Mouse (Mus musculus): ENCODE results near the gene Olfr1359. TPM values are rescaled to one million over a fixed set of nuclear protein-coding genes. Genes with fewer than 3 reads are reported as not detected.
A peak's percentile ranks its signal among the peaks of the same experiment; 100 is the strongest.
"Not testable (repeated sequence)": the region's sequence is repeated elsewhere in the genome, so short reads cannot be mapped to it uniquely, and the experiment has no call there.

Gene Olfr1359
- polyA plus RNA-seq, 1 experiment from 2014 or later, result not detected

DNA sequence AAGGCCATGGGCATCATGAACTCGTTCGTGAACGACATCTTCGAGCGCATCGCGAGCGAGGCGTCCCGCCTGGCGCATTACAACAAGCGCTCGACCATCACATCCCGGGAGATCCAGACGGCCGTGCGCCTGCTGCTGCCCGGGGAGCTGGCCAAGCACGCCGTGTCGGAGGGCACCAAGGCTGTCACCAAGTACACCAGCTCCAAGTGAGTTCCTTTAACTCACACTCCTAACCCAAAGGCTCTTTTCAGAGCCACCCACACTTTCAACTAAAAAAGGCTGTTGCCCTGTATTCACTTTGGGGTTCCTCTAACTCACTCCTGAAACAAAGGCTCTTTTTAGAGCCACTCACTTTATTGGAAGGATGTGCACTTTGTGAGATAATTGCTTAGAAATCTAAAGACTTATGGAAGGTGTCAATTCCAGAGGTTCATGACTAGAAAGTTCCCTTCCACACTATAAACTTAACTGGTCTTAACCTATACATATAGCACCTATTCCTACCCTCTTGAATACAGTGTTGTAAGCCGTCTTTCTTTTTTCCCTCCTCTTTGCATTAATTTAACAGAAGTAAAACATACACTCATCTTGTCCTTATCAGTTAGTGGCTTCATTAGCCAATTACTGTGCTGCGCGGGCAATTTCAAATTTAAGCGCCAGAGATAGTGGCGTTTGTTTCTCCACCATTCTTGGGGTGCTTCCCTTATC is 56.5 kb downstream of the Olfr1359 start:
- 0% methylated on average over 20 of the region's 26 CpGs for WGBS
- not testable (repeated sequence) for H3K27me3 ChIP-seq (ENCODE audit: control insufficient read depth, insufficient read depth, low read length)

DNA sequence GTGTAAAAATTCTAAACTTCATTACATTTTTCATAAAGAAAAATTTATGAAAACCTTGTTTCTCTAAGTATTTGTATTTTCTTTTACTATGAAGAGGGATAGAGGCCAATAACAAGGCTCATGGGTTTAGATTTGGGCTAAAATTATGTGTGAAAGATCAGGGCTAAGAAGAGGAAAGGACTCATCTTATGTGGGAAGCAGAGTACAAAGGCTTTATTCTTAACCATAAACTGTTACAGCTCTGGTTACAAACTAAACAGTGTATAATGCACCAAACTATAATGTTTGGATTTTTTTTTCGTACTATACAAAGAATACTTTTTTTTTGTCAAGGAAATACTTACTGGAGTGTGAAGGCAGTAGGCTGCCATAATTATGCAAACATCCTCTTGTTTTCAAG is 57.8 kb downstream of the Olfr1359 start:
- WGBS, result 61% methylated on average over 1 of the region's 1 CpGs

More for the DNA sequence above, 56.5 kb downstream of the Olfr1359 start:
- peak overlapping the region; percentile 24; the same call in 1 of the 2 replicates for H3K9ac ChIP-seq (replicated peaks; ENCODE audit: low read length)
- peak overlapping the region; percentile 40 for H3K4me3 ChIP-seq (replicated peaks; ENCODE audit: low read depth, low read length)
- H3K27ac ChIP-seq (replicated peaks; ENCODE audit: low read depth, low read length), result peak overlapping the region; percentile 87
- H3K4me1 ChIP-seq (ENCODE audit: control insufficient read depth, insufficient read depth, low read length), result peaks cover 18% of the 10 kb centered on the region
- ATAC-seq (ENCODE audit: low FRiP score, low TSS enrichment); H3K9me3 ChIP-seq (ENCODE audit: control insufficient read depth, low read length); H3K36me3 ChIP-seq (ENCODE audit: control insufficient read depth, insufficient read depth, low read length): not testable (repeated sequence)
- DNase-seq, result peak; percentile 69
- peak overlapping the region; percentile 74 for H3K4me2 ChIP-seq (ENCODE audit: low read length)

More for the DNA sequence above, 57.8 kb downstream of the Olfr1359 start:
- no peak overlapping the region for H3K4me3 ChIP-seq (replicated peaks; ENCODE audit: low read depth, low read length)
- no peaks in the 10 kb centered on the region for H3K9me3 ChIP-seq (ENCODE audit: control insufficient read depth, low read length)
- peaks cover 14% of the 10 kb centered on the region for H3K4me1 ChIP-seq (ENCODE audit: control insufficient read depth, insufficient read depth, low read length)
- no peak overlapping the region for H3K27ac ChIP-seq (replicated peaks; ENCODE audit: low read depth, low read length)
- H3K36me3 ChIP-seq (ENCODE audit: control insufficient read depth, insufficient read depth, low read length), result no peaks in the 10 kb centered on the region
- H3K4me2 ChIP-seq (ENCODE audit: low read length), result no peak overlapping the region
- no peak overlapping the region for H3K9ac ChIP-seq (replicated peaks; ENCODE audit: low read length)
- no peaks in the 10 kb centered on the region for H3K27me3 ChIP-seq (ENCODE audit: control insufficient read depth, insufficient read depth, low read length)
- DNase-seq, result no peak
- ATAC-seq (ENCODE audit: low FRiP score, low TSS enrichment), result no peak

Small RNA genes lying within 50 kb of the gene (microRNA-seq; reads per million reads assigned to microRNA genes)
- gene Gm44357 (not detected), gene Gm44367 (not detected), gene Gm44454 (not detected)

Other genes starting within 250 kb of the Olfr1359 start
- 15.7 and 17.6 TPM in 2 replicates for gene Zscan26, start 244.4 kb upstream of the Olfr1359 start, polyA plus RNA-seq (2014; fragmentation: Nextera tagmentation; extraction: Ambion mirVana)
- 3.2 and 5.1 TPM in 2 replicates for gene Nkapl, start 229.6 kb upstream of the Olfr1359 start, polyA plus RNA-seq (2014; fragmentation: Nextera tagmentation; extraction: Ambion mirVana)
- gene Zkscan4, start 219.2 kb upstream of the Olfr1359 start, polyA plus RNA-seq (2014; fragmentation: Nextera tagmentation; extraction: Ambion mirVana), result 8.8 and 9.7 TPM in 2 replicates
- not detected in 2 replicates for gene Gm10065, start 218.7 kb upstream of the Olfr1359 start, polyA plus RNA-seq (2014; fragmentation: Nextera tagmentation; extraction: Ambion mirVana)
- 0.34 and 0.54 TPM in 2 replicates for gene AK157302, start 202.9 kb upstream of the Olfr1359 start, polyA plus RNA-seq (2014; fragmentation: Nextera tagmentation; extraction: Ambion mirVana)
- gene Gm11273, start 196.7 kb upstream of the Olfr1359 start, polyA plus RNA-seq (2014; fragmentation: Nextera tagmentation; extraction: Ambion mirVana), result 4.7 and 6.6 TPM in 2 replicates
- 6.1 and 10.9 TPM in 2 replicates for gene Zkscan8, start 167.0 kb upstream of the Olfr1359 start, polyA plus RNA-seq (2014; fragmentation: Nextera tagmentation; extraction: Ambion mirVana)
- 0.07 and 0.20 TPM in 2 replicates for gene Olfr1366, start 155.3 kb upstream of the Olfr1359 start, polyA plus RNA-seq (2014; fragmentation: Nextera tagmentation; extraction: Ambion mirVana)
- 0.05 and 0.13 TPM in 2 replicates for gene Olfr1535, start 138.2 kb upstream of the Olfr1359 start, polyA plus RNA-seq (2014; fragmentation: Nextera tagmentation; extraction: Ambion mirVana)
- not detected in 2 replicates for gene Olfr1364, start 116.4 kb upstream of the Olfr1359 start, polyA plus RNA-seq (2014; fragmentation: Nextera tagmentation; extraction: Ambion mirVana)
- gene Olfr1362, start 84.1 kb upstream of the Olfr1359 start, polyA plus RNA-seq (2014; fragmentation: Nextera tagmentation; extraction: Ambion mirVana), result not detected in 2 replicates
- not detected in 2 replicates for gene Olfr11, start 55.6 kb upstream of the Olfr1359 start, polyA plus RNA-seq (2014; fragmentation: Nextera tagmentation; extraction: Ambion mirVana)
- gene Olfr1361, start 34.7 kb upstream of the Olfr1359 start, polyA plus RNA-seq (2014; fragmentation: Nextera tagmentation; extraction: Ambion mirVana), result not detected in 2 replicates
- not detected in 2 replicates for gene Olfr1360, start 20.7 kb upstream of the Olfr1359 start, polyA plus RNA-seq (2014; fragmentation: Nextera tagmentation; extraction: Ambion mirVana)
- gene Hist1h2bl, start 18.0 kb downstream of the Olfr1359 start, polyA plus RNA-seq (2014; fragmentation: Nextera tagmentation; extraction: Ambion mirVana), result 1.2 TPM in 1 of 2 replicates, not detected in the other
- 13.6 and 22.1 TPM in 2 replicates for gene Hist1h2ai, start 18.3 kb downstream of the Olfr1359 start, polyA plus RNA-seq (2014; fragmentation: Nextera tagmentation; extraction: Ambion mirVana)
- 2.9 and 6.0 TPM in 2 replicates for gene Hist1h3h, start 19.5 kb downstream of the Olfr1359 start, polyA plus RNA-seq (2014; fragmentation: Nextera tagmentation; extraction: Ambion mirVana)
- 1.1 and 1.4 TPM in 2 replicates for gene Hist1h2bm, start 23.9 kb downstream of the Olfr1359 start, polyA plus RNA-seq (2014; fragmentation: Nextera tagmentation; extraction: Ambion mirVana)
- 0.66 TPM in 2 replicates for gene Hist1h4j, start 37.0 kb downstream of the Olfr1359 start, polyA plus RNA-seq (2014; fragmentation: Nextera tagmentation; extraction: Ambion mirVana)
- gene Hist1h4k, start 52.4 kb downstream of the Olfr1359 start, polyA plus RNA-seq (2014; fragmentation: Nextera tagmentation; extraction: Ambion mirVana), result 2.3 TPM in 1 of 2 replicates, not detected in the other
- 2.4 and 4.4 TPM in 2 replicates for gene Hist1h2ak, start 55.7 kb downstream of the Olfr1359 start, polyA plus RNA-seq (2014; fragmentation: Nextera tagmentation; extraction: Ambion mirVana)
- 1.0 and 1.6 TPM in 2 replicates for gene Hist1h2bn, start 56.0 kb downstream of the Olfr1359 start, polyA plus RNA-seq (2014; fragmentation: Nextera tagmentation; extraction: Ambion mirVana)
- 1.8 and 4.0 TPM in 2 replicates for gene Hist1h1b, start 82.5 kb downstream of the Olfr1359 start, polyA plus RNA-seq (2014; fragmentation: Nextera tagmentation; extraction: Ambion mirVana)
- 49.4 and 58.4 TPM in 2 replicates for gene Hist1h3i, start 85.3 kb downstream of the Olfr1359 start, polyA plus RNA-seq (2014; fragmentation: Nextera tagmentation; extraction: Ambion mirVana)
- gene Hist1h2an, start 89.1 kb downstream of the Olfr1359 start, polyA plus RNA-seq (2014; fragmentation: Nextera tagmentation; extraction: Ambion mirVana), result 3.1 TPM in 1 of 2 replicates, not detected in the other
- not detected in 2 replicates for gene Hist1h2bp, start 89.3 kb downstream of the Olfr1359 start, polyA plus RNA-seq (2014; fragmentation: Nextera tagmentation; extraction: Ambion mirVana)
- gene Hist1h2bq, start 112.1 kb downstream of the Olfr1359 start, polyA plus RNA-seq (2014; fragmentation: Nextera tagmentation; extraction: Ambion mirVana), result 4.2 and 4.5 TPM in 2 replicates
- gene Hist1h2ao, start 112.4 kb downstream of the Olfr1359 start, polyA plus RNA-seq (2014; fragmentation: Nextera tagmentation; extraction: Ambion mirVana), result not detected in 2 replicates
- gene Hist1h4m, start 113.6 kb downstream of the Olfr1359 start, polyA plus RNA-seq (2014; fragmentation: Nextera tagmentation; extraction: Ambion mirVana), result not detected in 2 replicates
- gene Hist1h4n, start 134.1 kb downstream of the Olfr1359 start, polyA plus RNA-seq (2014; fragmentation: Nextera tagmentation; extraction: Ambion mirVana), result 5.7 and 9.6 TPM in 2 replicates
- 613 and 855 TPM in 2 replicates for gene Hist1h2ap, start 135.4 kb downstream of the Olfr1359 start, polyA plus RNA-seq (2014; fragmentation: Nextera tagmentation; extraction: Ambion mirVana)
- gene Hist1h2br, start 135.6 kb downstream of the Olfr1359 start, polyA plus RNA-seq (2014; fragmentation: Nextera tagmentation; extraction: Ambion mirVana), result 4.0 and 4.1 TPM in 2 replicates
- gene Zfp184, start 247.0 kb downstream of the Olfr1359 start, polyA plus RNA-seq (2014; fragmentation: Nextera tagmentation; extraction: Ambion mirVana), result 16.8 and 18.2 TPM in 2 replicates

Data from midbrain, embryonic 14.5 days (tissue).